Mouse (Mus musculus): ENCODE measurements around the gene Acsf3. TPM values are rescaled to one million over a fixed set of nuclear protein-coding genes. Genes with fewer than 3 reads are reported as not detected.

Acsf3 gene
- polyA plus RNA-seq, 1 experiment from 2014 or later: 21.8 TPM

GRCm38 (mm10) chr8:122793375-122794174 lies 18.3 kb downstream of the Acsf3 start:
- Histone ChIP-seq H3K27ac (peak overlapping the region; percentile 60; the same call in 1 of the 2 replicates), H3K9me3 (no peaks in the 10 kb centered on the region), H3K9ac (no peak overlapping the region), H3K27me3 (replicated peaks) (no peaks in the 10 kb centered on the region), H3K4me3 (replicated peaks) (no peak overlapping the region), H3K4me2 (replicated peaks) (no peak overlapping the region; the same call in 1 of the 2 replicates), H3K4me1 (replicated peaks) (0 out of 2 replicates have a peak, but pooled peaks cover 7% of the 10 kb centered on the region), H3K36me3 (0 out of 2 replicates have a peak, but pooled peaks cover 4% of the 10 kb centered on the region)
- WGBS: 63% methylated on average over 18 of the region's 18 CpGs
- peak; percentile 82 for ATAC-seq

- Histone ChIP-seq H3K36me3 (0 out of 2 replicates have a peak, but pooled peaks cover 4% of the 10 kb centered on the region), H3K9ac (no peak overlapping the region), H3K27me3 (replicated peaks) (no peaks in the 10 kb centered on the region), H3K4me2 (replicated peaks) (no peak overlapping the region; the same call in 1 of the 2 replicates), H3K4me3 (replicated peaks) (no peak overlapping the region), H3K27ac (peak overlapping the region; percentile 60; the same call in 1 of the 2 replicates), H3K9me3 (no peaks in the 10 kb centered on the region), H3K4me1 (replicated peaks) (0 out of 2 replicates have a peak, but pooled peaks cover 7% of the 10 kb centered on the region)
- ATAC-seq: 0 out of 2 replicates have a peak, but pooled peaks have one; percentile 12
- WGBS: 80% methylated on average over 5 of the region's 5 CpGs
Observed at GRCm38 (mm10) chr8:122794175-122794454, 18.8 kb downstream of the Acsf3 start.

GRCm38 (mm10) chr8:122803906-122804761 lies 28.8 kb downstream of the Acsf3 start:
- Histone ChIP-seq H3K27me3 (replicated peaks) (no peaks in the 10 kb centered on the region), H3K4me1 (replicated peaks) (no peaks in the 10 kb centered on the region), H3K36me3 (no peaks in the 10 kb centered on the region), H3K9ac (no peak overlapping the region), H3K9me3 (no peaks in the 10 kb centered on the region), H3K4me2 (replicated peaks) (no peak overlapping the region), H3K27ac (no peak overlapping the region), H3K4me3 (replicated peaks) (no peak overlapping the region)
- ATAC-seq: no peak
- 51% methylated on average over 15 of the region's 15 CpGs for WGBS

GRCm38 (mm10) chr8:122805349-122805748 lies 30.1 kb downstream of the Acsf3 start:
- no peak overlapping the region for H3K27ac ChIP-seq
- H3K9me3 ChIP-seq: no peaks in the 10 kb centered on the region
- ATAC-seq: no peak
- H3K27me3 ChIP-seq (replicated peaks): no peaks in the 10 kb centered on the region
- H3K36me3 ChIP-seq: no peaks in the 10 kb centered on the region
- H3K9ac ChIP-seq: no peak overlapping the region
- H3K4me3 ChIP-seq (replicated peaks): no peak overlapping the region
- no peak overlapping the region for H3K4me2 ChIP-seq (replicated peaks)
- H3K4me1 ChIP-seq (replicated peaks): no peaks in the 10 kb centered on the region
- 67% methylated on average over 3 of the region's 3 CpGs for WGBS

GRCm38 (mm10) chr8:122806956-122807538 lies 31.8 kb downstream of the Acsf3 start:
- no peaks in the 10 kb centered on the region for H3K4me1 ChIP-seq (replicated peaks)
- H3K27me3 ChIP-seq (replicated peaks): no peaks in the 10 kb centered on the region
- H3K27ac ChIP-seq: no peak overlapping the region
- no peak overlapping the region for H3K9ac ChIP-seq
- peaks cover 2% of the 10 kb centered on the region; the same call in 1 of the 2 replicates for H3K36me3 ChIP-seq
- H3K9me3 ChIP-seq: no peaks in the 10 kb centered on the region
- WGBS: 72% methylated on average over 7 of the region's 7 CpGs
- H3K4me2 ChIP-seq (replicated peaks): no peak overlapping the region
- no peak for ATAC-seq
- H3K4me3 ChIP-seq (replicated peaks): no peak overlapping the region

GRCm38 (mm10) chr8:122807907-122808306 lies 32.6 kb downstream of the Acsf3 start:
- Histone ChIP-seq H3K4me3 (replicated peaks) (no peak overlapping the region), H3K36me3 (peaks cover 2% of the 10 kb centered on the region; the same call in 1 of the 2 replicates)
- 92% methylated on average over 4 of the region's 4 CpGs for WGBS

GRCm38 (mm10) chr8:122810376-122810775 lies 35.1 kb downstream of the Acsf3 start:
- ATAC-seq: no peak
- no peak overlapping the region for H3K27ac ChIP-seq
- WGBS: 79% methylated on average over 8 of the region's 8 CpGs

More at GRCm38 (mm10) chr8:122807907-122808306, 32.6 kb downstream of the Acsf3 start:
- Histone ChIP-seq H3K27ac (no peak overlapping the region), H3K4me1 (replicated peaks) (no peaks in the 10 kb centered on the region), H3K4me2 (replicated peaks) (no peak overlapping the region), H3K9ac (no peak overlapping the region), H3K27me3 (replicated peaks) (no peaks in the 10 kb centered on the region), H3K9me3 (no peaks in the 10 kb centered on the region)
- no peak for ATAC-seq

GRCm38 (mm10) chr8:122811870-122812494 lies 36.7 kb downstream of the Acsf3 start:
- Histone ChIP-seq H3K27me3 (replicated peaks) (no peaks in the 10 kb centered on the region), H3K36me3 (peaks cover 5% of the 10 kb centered on the region; the same call in 1 of the 2 replicates), H3K4me1 (replicated peaks) (no peaks in the 10 kb centered on the region), H3K27ac (no peak overlapping the region), H3K9me3 (no peaks in the 10 kb centered on the region), H3K4me3 (replicated peaks) (no peak overlapping the region), H3K4me2 (replicated peaks) (no peak overlapping the region), H3K9ac (no peak overlapping the region)
- ATAC-seq: no peak
- WGBS: 77% methylated on average over 16 of the region's 16 CpGs

More at GRCm38 (mm10) chr8:122810376-122810775, 35.1 kb downstream of the Acsf3 start:
- peaks cover 5% of the 10 kb centered on the region; the same call in 1 of the 2 replicates for H3K36me3 ChIP-seq
- no peaks in the 10 kb centered on the region for H3K9me3 ChIP-seq
- no peak overlapping the region for H3K4me3 ChIP-seq (replicated peaks)
- no peaks in the 10 kb centered on the region for H3K27me3 ChIP-seq (replicated peaks)
- H3K4me1 ChIP-seq (replicated peaks): no peaks in the 10 kb centered on the region
- no peak overlapping the region for H3K4me2 ChIP-seq (replicated peaks)
- no peak overlapping the region for H3K9ac ChIP-seq

- Histone ChIP-seq H3K4me3 (replicated peaks) (no peak overlapping the region), H3K27me3 (replicated peaks) (no peaks in the 10 kb centered on the region), H3K4me2 (replicated peaks) (no peak overlapping the region), H3K9ac (no peak overlapping the region), H3K9me3 (no peaks in the 10 kb centered on the region), H3K4me1 (replicated peaks) (no peaks in the 10 kb centered on the region), H3K27ac (no peak overlapping the region), H3K36me3 (peaks cover 5% of the 10 kb centered on the region; the same call in 1 of the 2 replicates)
- no peak for ATAC-seq
- WGBS: 69% methylated on average over 14 of the region's 14 CpGs
Observed at GRCm38 (mm10) chr8:122812610-122813250, 37.4 kb downstream of the Acsf3 start.

GRCm38 (mm10) chr8:122814608-122815007 lies 39.3 kb downstream of the Acsf3 start:
- H3K36me3 ChIP-seq: peaks cover 5% of the 10 kb centered on the region; the same call in 1 of the 2 replicates
- no peaks in the 10 kb centered on the region for H3K9me3 ChIP-seq
- no peaks in the 10 kb centered on the region for H3K4me1 ChIP-seq (replicated peaks)
- no peak overlapping the region for H3K27ac ChIP-seq
- WGBS: 46% methylated on average over 7 of the region's 7 CpGs
- no peak overlapping the region for H3K4me3 ChIP-seq (replicated peaks)
- H3K4me2 ChIP-seq (replicated peaks): no peak overlapping the region
- no peak overlapping the region for H3K9ac ChIP-seq
- H3K27me3 ChIP-seq (replicated peaks): no peaks in the 10 kb centered on the region
- ATAC-seq: no peak

- H3K36me3 ChIP-seq: 0 out of 2 replicates have a peak, but pooled peaks cover 3% of the 10 kb centered on the region
- WGBS: 92% methylated on average over 6 of the region's 6 CpGs
- ATAC-seq: no peak
- no peaks in the 10 kb centered on the region for H3K9me3 ChIP-seq
- H3K4me3 ChIP-seq (replicated peaks): no peak overlapping the region
- H3K4me2 ChIP-seq (replicated peaks): no peak overlapping the region
- H3K27me3 ChIP-seq (replicated peaks): no peaks in the 10 kb centered on the region
- no peaks in the 10 kb centered on the region for H3K4me1 ChIP-seq (replicated peaks)
- H3K9ac ChIP-seq: no peak overlapping the region
- H3K27ac ChIP-seq: no peak overlapping the region
Observed at GRCm38 (mm10) chr8:122816965-122817364, 41.7 kb downstream of the Acsf3 start.
